ENCODE assay signal across 24 mouse cellular contexts in the genomic region with DNA sequence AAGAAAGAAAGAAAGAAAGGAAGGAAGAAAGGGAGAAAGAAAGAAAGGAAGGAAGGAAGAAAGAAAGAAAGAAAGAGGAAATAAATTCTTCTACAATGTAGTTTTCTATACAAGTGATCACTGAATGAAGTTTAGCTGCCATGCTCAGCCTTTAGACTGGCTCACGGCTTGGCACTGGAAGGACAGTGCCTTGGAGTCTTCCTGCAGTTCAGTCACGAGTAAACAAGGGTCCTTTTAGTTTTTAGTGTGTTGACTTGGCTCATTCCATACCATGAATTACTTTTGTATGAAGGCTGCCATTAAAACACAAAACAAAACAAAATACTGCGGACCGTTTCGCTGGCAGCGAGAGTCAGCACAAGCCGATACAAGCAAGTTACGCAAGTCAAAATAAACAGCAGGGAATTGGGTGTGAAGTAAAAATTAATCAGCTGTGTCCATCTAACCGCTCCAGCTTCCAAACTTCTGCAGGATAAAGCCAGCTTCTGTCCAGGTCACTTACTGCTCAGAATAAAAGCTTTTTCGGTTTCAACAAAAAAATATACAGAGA. TPM values are rescaled to one million over a fixed set of nuclear protein-coding genes. Genes with fewer than 3 reads are reported as not detected.
DNase-seq lines count a peak whose midpoint lies in the region; ATAC-seq and TF ChIP-seq lines count a peak whose summit lies in the region.
"Had no signal": no experiment of that assay in that cellular context is flagged by ENCODE, and none has a peak within 500 bp of the region (broad histone marks: within the 10 kb centered on the region; RNA-seq: fewer than 3 reads in every experiment).

No protein-coding gene starts in this region.

- no peak overlapping the region for H3K9ac ChIP-seq in hindbrain, embryonic 15.5 days
- no peak overlapping the region for H3K9ac ChIP-seq in hindbrain, embryonic 11.5 days (ENCODE audit: low read depth, low read length)
- no peak overlapping the region for H3K9ac ChIP-seq in kidney, postnatal 0 days (ENCODE audit: low read depth, low read length)
- H3K9ac ChIP-seq in lung, embryonic 16.5 days (ENCODE audit: low read length): peak overlapping the region; percentile 19; the same call in 1 of the 2 replicates
- no peak overlapping the region for H3K9ac ChIP-seq in neural tube, embryonic 15.5 days (replicated peaks)
- H3K9ac ChIP-seq: forebrain, embryonic 12.5 days; limb, embryonic 13.5 days; liver, embryonic 15.5 days; midbrain, embryonic 13.5 days had no signal

- H3K27me3 ChIP-seq in hindbrain, embryonic 15.5 days: no peaks in the 10 kb centered on the region
- no peaks in the 10 kb centered on the region for H3K27me3 ChIP-seq in hindbrain, embryonic 11.5 days (ENCODE audit: control insufficient read depth, insufficient read depth, low read length)
- no peaks in the 10 kb centered on the region for H3K27me3 ChIP-seq in kidney, postnatal 0 days (ENCODE audit: insufficient read depth, low read length)
- no peaks in the 10 kb centered on the region for H3K27me3 ChIP-seq in lung, embryonic 16.5 days (ENCODE audit: control insufficient read depth, insufficient read depth, low read depth, low read length)
- H3K27me3 ChIP-seq in neural tube, embryonic 15.5 days (replicated peaks): 0 out of 2 replicates have a peak, but pooled peaks cover 6% of the 10 kb centered on the region
- H3K27me3 ChIP-seq: midbrain, embryonic 13.5 days had no signal

- no peaks in the 10 kb centered on the region for H3K36me3 ChIP-seq in hindbrain, embryonic 15.5 days
- H3K36me3 ChIP-seq in hindbrain, embryonic 11.5 days (ENCODE audit: control insufficient read depth, insufficient read depth, low read length): no peaks in the 10 kb centered on the region
- no peaks in the 10 kb centered on the region for H3K36me3 ChIP-seq in kidney, postnatal 0 days (ENCODE audit: insufficient read depth, low read length)
- H3K36me3 ChIP-seq in lung, embryonic 16.5 days (ENCODE audit: control insufficient read depth, insufficient read depth, low read length): no peaks in the 10 kb centered on the region
- H3K36me3 ChIP-seq in neural tube, embryonic 15.5 days: no peaks in the 10 kb centered on the region
- H3K36me3 ChIP-seq: forebrain, embryonic 12.5 days; limb, embryonic 13.5 days; liver, embryonic 15.5 days; midbrain, embryonic 13.5 days had no signal

- no peak for TF ChIP-seq CTCF in kidney, postnatal 0 days (IDR thresholded peaks at IDR 0.05; ENCODE audit: low read depth)

- H3K4me2 ChIP-seq in hindbrain, embryonic 15.5 days: no peak overlapping the region
- no peak overlapping the region for H3K4me2 ChIP-seq in hindbrain, embryonic 11.5 days (replicated peaks; ENCODE audit: low read depth, low read length)
- peak overlapping the region; percentile 38 for H3K4me2 ChIP-seq in kidney, postnatal 0 days (ENCODE audit: low read length)
- H3K4me2 ChIP-seq in lung, embryonic 16.5 days (ENCODE audit: low read depth, low read length): peak overlapping the region; percentile 38
- peak overlapping the region; percentile 7; the same call in 1 of the 2 replicates for H3K4me2 ChIP-seq in neural tube, embryonic 15.5 days
- H3K4me2 ChIP-seq: forebrain, embryonic 12.5 days; heart, embryonic 11.5 days; limb, embryonic 13.5 days; liver, embryonic 15.5 days; midbrain, embryonic 13.5 days had no signal

- H3K4me3 ChIP-seq in hindbrain, embryonic 15.5 days: no peak overlapping the region
- H3K4me3 ChIP-seq in hindbrain, embryonic 11.5 days (ENCODE audit: low read depth, low read length): no peak overlapping the region
- no peak overlapping the region for H3K4me3 ChIP-seq in kidney, postnatal 0 days (replicated peaks; ENCODE audit: low read depth, low read length)
- H3K4me3 ChIP-seq in lung, embryonic 16.5 days (ENCODE audit: low read length): no peak overlapping the region
- no peak overlapping the region for H3K4me3 ChIP-seq in neural tube, embryonic 15.5 days (replicated peaks)
- H3K4me3 ChIP-seq: forebrain, embryonic 12.5 days; gastrocnemius, adult 2 months; limb, embryonic 13.5 days; liver, embryonic 15.5 days; midbrain, embryonic 13.5 days had no signal

- H3K9me3 ChIP-seq in hindbrain, embryonic 15.5 days: no peaks in the 10 kb centered on the region
- no peaks in the 10 kb centered on the region for H3K9me3 ChIP-seq in hindbrain, embryonic 11.5 days (ENCODE audit: control insufficient read depth, low read length)
- no peaks in the 10 kb centered on the region for H3K9me3 ChIP-seq in kidney, postnatal 0 days (replicated peaks; ENCODE audit: low read length)
- no peaks in the 10 kb centered on the region for H3K9me3 ChIP-seq in lung, embryonic 16.5 days (ENCODE audit: control insufficient read depth, low read length)
- H3K9me3 ChIP-seq in neural tube, embryonic 15.5 days (replicated peaks): no peaks in the 10 kb centered on the region
- H3K9me3 ChIP-seq: forebrain, embryonic 12.5 days; limb, embryonic 13.5 days; liver, embryonic 15.5 days; midbrain, embryonic 13.5 days had no signal

- ATAC-seq in hindbrain, embryonic 15.5 days (ENCODE audit: low FRiP score, low read depth): no peak
- no peak for ATAC-seq in hindbrain, embryonic 11.5 days (ENCODE audit: low FRiP score)
- no peak for ATAC-seq in kidney, postnatal 0 days (replicated peaks; ENCODE audit: low FRiP score, low read depth)
- ATAC-seq in lung, embryonic 16.5 days (ENCODE audit: low read depth): peak; percentile 54; the same call in 1 of the 2 replicates
- ATAC-seq in neural tube, embryonic 15.5 days (ENCODE audit: low FRiP score): no peak
- ATAC-seq: CD4-positive, CD25-positive, alpha-beta regulatory T cell, adult 4 months; midbrain, embryonic 13.5 days; Patski had no signal

- peaks cover 10% of the 10 kb centered on the region for H3K4me1 ChIP-seq in hindbrain, embryonic 15.5 days (replicated peaks)
- H3K4me1 ChIP-seq in hindbrain, embryonic 11.5 days (replicated peaks; ENCODE audit: control insufficient read depth, insufficient read depth, low read length): 0 out of 2 replicates have a peak, but pooled peaks cover under 1% of the 10 kb centered on the region
- H3K4me1 ChIP-seq in kidney, postnatal 0 days (replicated peaks; ENCODE audit: insufficient read depth, low read length): no peaks in the 10 kb centered on the region
- peaks cover 2% of the 10 kb centered on the region; the same call in 1 of the 2 replicates for H3K4me1 ChIP-seq in lung, embryonic 16.5 days (replicated peaks; ENCODE audit: control insufficient read depth, insufficient read depth, low read length)
- H3K4me1 ChIP-seq in neural tube, embryonic 15.5 days: peaks cover 23% of the 10 kb centered on the region
- H3K4me1 ChIP-seq: liver, embryonic 15.5 days had no signal

- WGBS in hindbrain, embryonic 15.5 days: 43% methylated on average over 10 of the region's 10 CpGs
- WGBS in hindbrain, embryonic 11.5 days: 62% methylated on average over 10 of the region's 10 CpGs
- WGBS in kidney, postnatal 0 days: 25% methylated on average over 10 of the region's 10 CpGs
- WGBS in lung, embryonic 16.5 days: 29% methylated on average over 10 of the region's 10 CpGs
- WGBS in neural tube, embryonic 15.5 days: 38% methylated on average over 10 of the region's 10 CpGs

- H3K27ac ChIP-seq in hindbrain, embryonic 15.5 days (replicated peaks): peak overlapping the region; percentile 16
- H3K27ac ChIP-seq in hindbrain, embryonic 11.5 days (ENCODE audit: low read depth, low read length): no peak overlapping the region
- no peak overlapping the region for H3K27ac ChIP-seq in kidney, postnatal 0 days
- peak overlapping the region; percentile 53 for H3K27ac ChIP-seq in lung, embryonic 16.5 days (ENCODE audit: low read length)
- H3K27ac ChIP-seq in neural tube, embryonic 15.5 days (replicated peaks): no peak overlapping the region
- H3K27ac ChIP-seq: forebrain, embryonic 12.5 days; gastrocnemius, adult 2 months; limb, embryonic 13.5 days; liver, embryonic 15.5 days; midbrain, embryonic 13.5 days had no signal

- no peak for DNase-seq in hindbrain, embryonic 11.5 days (ENCODE audit: low spot score)
- peak; percentile 25 for DNase-seq in kidney, postnatal 0 days (ENCODE audit: low spot score)
- DNase-seq in kidney, adult 8-10 months: no peak
- no peak for DNase-seq in lung, postnatal 10 days
- DNase-seq in embryo, embryonic 11 days: no peak
- DNase-seq: adrenal gland, postnatal 14 days; cerebellum, adult 2 months; cerebellum, postnatal 36 days; gastrocnemius, adult 2 months; heart, postnatal 14 days; kidney, postnatal 10 days; right cerebral cortex, postnatal 25 days; thymus, adult 18-20 months; thymus, postnatal 4 days had no signal

RNA-seq across cellular contexts. Expression of a gene that starts 46.6 kb away (rescaled TPM):
- polyA plus RNA-seq in hindbrain, embryonic 15.5 days (2015; fragmentation: Nextera tagmentation; extraction: Ambion mirVana): 22.7 and 27.4 TPM in 2 replicates
- polyA plus RNA-seq in hindbrain, embryonic 11.5 days (2014; fragmentation: Nextera tagmentation; extraction: Ambion mirVana): 29.0 and 30.9 TPM in 2 replicates
- 35.6 and 37.0 TPM in 2 replicates for polyA plus RNA-seq in kidney, postnatal 0 days (2015; fragmentation: Nextera tagmentation; extraction: Ambion mirVana)
- 68.7 and 71.7 TPM in 2 replicates for polyA plus RNA-seq in lung, embryonic 16.5 days (2015; fragmentation: Nextera tagmentation; extraction: Ambion mirVana)
- polyA plus RNA-seq in neural tube, embryonic 15.5 days (2015; fragmentation: Nextera tagmentation; extraction: Ambion mirVana): 29.5 and 30.1 TPM in 2 replicates

Comparison
In these comparisons a context has a peak if more than half of its experiments do, and no peak if none do; other contexts are left out.
1. H3K27ac ChIP-seq: peak in hindbrain, embryonic 15.5 days (single experiment) and lung, embryonic 16.5 days (single experiment); none in hindbrain, embryonic 11.5 days (single experiment), kidney, postnatal 0 days (single experiment) and neural tube, embryonic 15.5 days (single experiment).
2. H3K4me2 ChIP-seq: peak in kidney, postnatal 0 days (single experiment), lung, embryonic 16.5 days (single experiment) and neural tube, embryonic 15.5 days (single experiment); none in hindbrain, embryonic 15.5 days (single experiment) and hindbrain, embryonic 11.5 days (single experiment).